Mouse (Mus musculus): ENCODE measurements around the gene Olfr1513.
"Not testable (repeated sequence)": the region's sequence is repeated elsewhere in the genome, so short reads cannot be mapped to it uniquely, and the experiment has no call there.

Gene Olfr1513

GRCm38 (mm10) chr14:52356308-52356707 lies at the start of gene Olfr1513:
Gene Olfr1513 (minus strand): TSS chr14:52356408.
- no peak for DNase-seq (ENCODE audit: low read depth, low spot score)

GRCm38 (mm10) chr14:52397279-52397678 lies 41.1 kb upstream of the Olfr1513 start, which contains the start of gene Olfr1511:
Gene Olfr1511 (minus strand): TSS chr14:52397379.
- DNase-seq (ENCODE audit: low read depth, low spot score) = no peak

GRCm38 (mm10) chr14:52390084-52390848 lies 34.1 kb upstream of the Olfr1513 start:
- not testable (repeated sequence) for DNase-seq (ENCODE audit: low read depth, low spot score)

- DNase-seq (ENCODE audit: low read depth, low spot score) = no peak
These were observed 22.9 kb upstream of the Olfr1513 start, which contains the start of gene Olfr1512 for GRCm38 (mm10) chr14:52379068-52379467. Gene Olfr1512 (minus strand): TSS chr14:52379168.

GRCm38 (mm10) chr14:52368741-52369140 lies 12.5 kb upstream of the Olfr1513 start:
- no peak for DNase-seq (ENCODE audit: low read depth, low spot score)

GRCm38 (mm10) chr14:52339512-52339852 lies 16.7 kb downstream of the Olfr1513 start:
- no peak for DNase-seq (ENCODE audit: low read depth, low spot score)

GRCm38 (mm10) chr14:52338751-52339511 lies 17.3 kb downstream of the Olfr1513 start:
- DNase-seq (ENCODE audit: low read depth, low spot score) = no peak

GRCm38 (mm10) chr14:52332171-52332570 lies 24.0 kb downstream of the Olfr1513 start:
- no peak for DNase-seq (ENCODE audit: low read depth, low spot score)

GRCm38 (mm10) chr14:52331069-52331750 lies 25.0 kb downstream of the Olfr1513 start:
- DNase-seq (ENCODE audit: low read depth, low spot score) = no peak

GRCm38 (mm10) chr14:52327910-52328812 lies 28.0 kb downstream of the Olfr1513 start, which contains the start of gene Sall2:
Gene Sall2 (minus strand): TSS chr14:52328762.
- no peak for DNase-seq (ENCODE audit: low read depth, low spot score)

- no peak for DNase-seq (ENCODE audit: low read depth, low spot score)
These were observed 28.8 kb downstream of the Olfr1513 start for GRCm38 (mm10) chr14:52327375-52327901.

GRCm38 (mm10) chr14:52325890-52326289 lies 30.3 kb downstream of the Olfr1513 start:
- DNase-seq (ENCODE audit: low read depth, low spot score) = no peak

- DNase-seq (ENCODE audit: low read depth, low spot score) = no peak
These were observed 36.8 kb downstream of the Olfr1513 start for GRCm38 (mm10) chr14:52319361-52319760.

GRCm38 (mm10) chr14:52316441-52317225 lies 39.6 kb downstream of the Olfr1513 start:
- DNase-seq (ENCODE audit: low read depth, low spot score) = no peak

GRCm38 (mm10) chr14:52315792-52316440 lies 40.3 kb downstream of the Olfr1513 start:
- DNase-seq (ENCODE audit: low read depth, low spot score) = no peak

GRCm38 (mm10) chr14:52315283-52315780 lies 40.9 kb downstream of the Olfr1513 start:
- no peak for DNase-seq (ENCODE audit: low read depth, low spot score)

- no peak for DNase-seq (ENCODE audit: low read depth, low spot score)
These were observed 41.4 kb downstream of the Olfr1513 start for GRCm38 (mm10) chr14:52314808-52315150.

- no peak for DNase-seq (ENCODE audit: low read depth, low spot score)
These were observed 42.0 kb downstream of the Olfr1513 start for GRCm38 (mm10) chr14:52313931-52314807.

All from WW6 (cell line).